In the genomic region with DNA sequence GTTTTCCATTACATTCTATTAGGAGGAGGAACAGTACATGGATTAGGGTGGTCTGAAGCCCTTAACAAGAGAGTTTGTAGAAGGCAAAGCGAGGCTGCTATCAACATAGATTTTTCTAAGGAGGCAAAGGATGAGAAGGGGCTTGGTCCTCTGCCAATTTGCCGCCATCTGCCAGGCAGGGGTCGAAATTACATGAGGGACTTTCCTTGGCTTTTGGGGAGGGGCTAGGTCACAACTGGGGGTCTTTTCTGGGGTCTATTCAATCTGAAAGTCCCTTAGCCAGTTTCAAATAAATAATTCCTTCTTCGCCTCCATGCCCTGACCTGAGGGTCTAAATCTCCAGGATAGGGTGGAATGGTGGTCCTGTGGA, we compare ENCODE assay signal across 10 mouse cellular contexts. TPM values are rescaled to one million over a fixed set of nuclear protein-coding genes. Genes with fewer than 3 reads are reported as not detected.
DNase-seq lines count a peak whose midpoint lies in the region; ATAC-seq lines count a peak whose summit lies in the region.
"Had no signal": no experiment of that assay in that cellular context is flagged by ENCODE, and none has a peak within 500 bp of the region (broad histone marks: within the 10 kb centered on the region; RNA-seq: fewer than 3 reads in every experiment).

A gene (minus strand): TSS at position 61 of the 370 bp plus-strand sequence.

- no peak for ATAC-seq in neural tube, embryonic 11.5 days (ENCODE audit: insufficient read depth, low FRiP score, low TSS enrichment)
- no peak for ATAC-seq in forebrain, embryonic 16.5 days
- ATAC-seq in erythroid progenitor cell, adult 5-6 weeks (replicated peaks; ENCODE audit: low FRiP score, poor library complexity, severe bottlenecking): no peak

- no peaks in the 10 kb centered on the region for H3K4me1 ChIP-seq in neural tube, embryonic 11.5 days (ENCODE audit: control insufficient read depth, insufficient read depth, low read length)
- H3K4me1 ChIP-seq in forebrain, embryonic 16.5 days (replicated peaks; ENCODE audit: control insufficient read depth, insufficient read depth, low read length): peaks cover 37% of the 10 kb centered on the region

- H3K27me3 ChIP-seq in neural tube, embryonic 11.5 days (ENCODE audit: control insufficient read depth, insufficient read depth, low read length): peaks cover 58% of the 10 kb centered on the region
- peaks cover 34% of the 10 kb centered on the region; the same call in 1 of the 2 replicates for H3K27me3 ChIP-seq in forebrain, embryonic 16.5 days (replicated peaks; ENCODE audit: control insufficient read depth, insufficient read depth, low read length)

- no peak within 1 kb of the TSS for H3K27ac ChIP-seq in neural tube, embryonic 11.5 days (ENCODE audit: low read depth, low read length)
- peak within 1 kb of the TSS; percentile 72 for H3K27ac ChIP-seq in forebrain, embryonic 16.5 days (ENCODE audit: low read length)

- peak within 1 kb of the TSS; percentile 33 for H3K4me2 ChIP-seq in neural tube, embryonic 11.5 days (ENCODE audit: low read depth)
- H3K4me2 ChIP-seq in forebrain, embryonic 16.5 days (ENCODE audit: low read length): peak within 1 kb of the TSS; percentile 90

- peak within 1 kb of the TSS; percentile 26 for H3K4me3 ChIP-seq in neural tube, embryonic 11.5 days (ENCODE audit: low read depth, low read length)
- peak within 1 kb of the TSS; percentile 57 for H3K4me3 ChIP-seq in forebrain, embryonic 16.5 days (replicated peaks; ENCODE audit: low read length)

- 17% methylated on average over 4 of the region's 4 CpGs for WGBS in neural tube, embryonic 11.5 days
- 9% methylated on average over 4 of the region's 4 CpGs for WGBS in forebrain, embryonic 16.5 days

- H3K36me3 ChIP-seq in neural tube, embryonic 11.5 days (ENCODE audit: control insufficient read depth, insufficient read depth, low read length): no peaks in the 10 kb centered on the region
- no peaks in the 10 kb centered on the region for H3K36me3 ChIP-seq in forebrain, embryonic 16.5 days (ENCODE audit: control insufficient read depth, insufficient read depth)

- no peak for DNase-seq in neural tube, embryonic 11.5 days (ENCODE audit: low spot score)
- DNase-seq in neural tube, embryonic 10.5 days (ENCODE audit: extremely low spot score, low spot score): no peak
- no peak for DNase-seq in left cerebral cortex, postnatal 36 days (ENCODE audit: low spot score in 2 of 2)
- DNase-seq in urinary bladder, postnatal 14 days (ENCODE audit: low spot score): no peak
- no peak for DNase-seq in adipocyte (ENCODE audit: low spot score)
- DNase-seq: kidney, adult 9 months; liver had no signal

- no peak within 1 kb of the TSS for H3K9ac ChIP-seq in neural tube, embryonic 11.5 days (ENCODE audit: low read length)
- H3K9ac ChIP-seq in forebrain, embryonic 16.5 days (replicated peaks; ENCODE audit: low read depth, low read length): peak within 1 kb of the TSS; percentile 71

- intact Hi-C loops in left cerebral cortex, postnatal 36 days (cut with DNase I): no loop called here

- H3K9me3 ChIP-seq in neural tube, embryonic 11.5 days (ENCODE audit: control insufficient read depth, low read length): no peaks in the 10 kb centered on the region
- no peaks in the 10 kb centered on the region for H3K9me3 ChIP-seq in forebrain, embryonic 16.5 days (ENCODE audit: control insufficient read depth, low read length)

RNA-seq across cellular contexts. Expression of the gene that starts here (rescaled TPM):
- 0.12 TPM in 1 of 2 replicates, not detected in the other for polyA plus RNA-seq in neural tube, embryonic 11.5 days (2014; fragmentation: Nextera tagmentation; extraction: Ambion mirVana)
- 0.21 and 0.71 TPM in 2 replicates for polyA plus RNA-seq in forebrain, embryonic 16.5 days (2015; fragmentation: Nextera tagmentation; extraction: Ambion mirVana)
- 10 to 100 TPM; 13.7 to 30.9 TPM for total RNA-seq in left cerebral cortex, postnatal 36 days (2021)
- not detected in 2 replicates for total RNA-seq in erythroid progenitor cell, adult 5-6 weeks (2015; ENCODE audit: low replicate concordance)
- not detected in 2 replicates for total RNA-seq in erythroid progenitor cell, adult 5-6 weeks (2017; ENCODE audit: low replicate concordance)
- total RNA-seq: megakaryocyte progenitor cell, adult 5-6 weeks had no signal

Comparison
In these comparisons a context has a peak if more than half of its experiments do, and no peak if none do; other contexts are left out.
1. RNA of the gene that starts here (total RNA-seq): 13.7 to 30.9 TPM in left cerebral cortex, postnatal 36 days; not detected in erythroid progenitor cell, adult 5-6 weeks; every median in the first group is over 10 times any median in the second.